In genomic region chr7:28180890-28181289, GRCm38 (mm10) we compare ENCODE assay signal across 9 mouse cellular contexts. TPM values are rescaled to one million over a fixed set of nuclear protein-coding genes. Genes with fewer than 3 reads are reported as not detected.
A peak's percentile ranks its signal among the peaks of the same experiment; 100 is the strongest.
DNase-seq lines count a peak whose midpoint lies in the region; ATAC-seq and TF ChIP-seq lines count a peak whose summit lies in the region.
"Had no signal": no experiment of that assay in that cellular context is flagged by ENCODE, and none has a peak within 500 bp of the region (broad histone marks: within the 10 kb centered on the region; RNA-seq: fewer than 3 reads in every experiment).

No protein-coding gene starts in this region.

- DNase-seq in cerebellum, postnatal 10 days: peak; percentile 37 to 43
- DNase-seq in cerebellum, postnatal 25 days: no peak
- DNase-seq in MN1 (ENCODE audit: low spot score): peak; percentile 20
- no peak for DNase-seq in heart, postnatal 0 days (ENCODE audit: low spot score)
- DNase-seq in right cerebral cortex, postnatal 4 days: no peak
- no peak for DNase-seq in frontal cortex, postnatal 14 days (ENCODE audit: low spot score in 2 of 2)
- DNase-seq: kidney, adult 11 months had no signal

- peaks cover 71% of the 10 kb centered on the region for H3K36me3 ChIP-seq in heart, postnatal 0 days (replicated peaks; ENCODE audit: control insufficient read depth, insufficient read depth, low read length)
- peaks cover 46% of the 10 kb centered on the region for H3K36me3 ChIP-seq in liver, embryonic 16.5 days (ENCODE audit: control insufficient read depth, insufficient read depth)

- 76% methylated on average over 5 of the region's 5 CpGs for WGBS in heart, postnatal 0 days
- WGBS in liver, embryonic 16.5 days (ENCODE audit: insufficient replicate concordance): 56% methylated on average over 5 of the region's 5 CpGs

- peaks cover 9% of the 10 kb centered on the region; the same call in 1 of the 2 replicates for H3K4me1 ChIP-seq in heart, postnatal 0 days (ENCODE audit: control insufficient read depth, insufficient read depth)
- peaks cover 15% of the 10 kb centered on the region for H3K4me1 ChIP-seq in liver, embryonic 16.5 days (ENCODE audit: control insufficient read depth, low read depth, low read length)

- no peak for ATAC-seq in heart, postnatal 0 days (ENCODE audit: insufficient read depth, low read depth)
- no peak for ATAC-seq in liver, embryonic 16.5 days (ENCODE audit: low read depth)
- no peak for ATAC-seq in activated CD4-positive, CD25-positive, alpha-beta regulatory T cell, adult 4 months

- H3K4me3 ChIP-seq in heart, postnatal 0 days (ENCODE audit: low read depth, low read length): peak overlapping the region; percentile 86
- peak overlapping the region; percentile 95 for H3K4me3 ChIP-seq in liver, embryonic 16.5 days (ENCODE audit: low read depth, low read length)

- H3K27ac ChIP-seq in heart, postnatal 0 days (ENCODE audit: low read depth): peak overlapping the region; percentile 62; the same call in 1 of the 2 replicates
- H3K27ac ChIP-seq in liver, embryonic 16.5 days (ENCODE audit: low read length): peak overlapping the region; percentile 83

- peak overlapping the region; percentile 89 for H3K4me2 ChIP-seq in heart, postnatal 0 days (ENCODE audit: low read depth, low read length)
- peak overlapping the region; percentile 99 for H3K4me2 ChIP-seq in liver, embryonic 16.5 days (ENCODE audit: low read depth, low read length)

- no peak for TF ChIP-seq CTCF in heart, postnatal 0 days (IDR thresholded peaks at IDR 0.05; ENCODE audit: low read depth)

- H3K9ac ChIP-seq in heart, postnatal 0 days (replicated peaks; ENCODE audit: low read depth, low read length): no peak overlapping the region; the same call in 1 of the 2 replicates
- peak overlapping the region; percentile 52 for H3K9ac ChIP-seq in liver, embryonic 16.5 days (ENCODE audit: low read depth, low read length)

- no peak for TF ChIP-seq EP300 in heart, postnatal 0 days (IDR thresholded peaks at IDR 0.05; ENCODE audit: low read depth)

- H3K9me3 ChIP-seq in heart, postnatal 0 days (replicated peaks; ENCODE audit: control insufficient read depth, low read length): no peaks in the 10 kb centered on the region
- no peaks in the 10 kb centered on the region for H3K9me3 ChIP-seq in liver, embryonic 16.5 days (replicated peaks; ENCODE audit: control insufficient read depth, low read length)

- H3K27me3 ChIP-seq in heart, postnatal 0 days (ENCODE audit: control insufficient read depth, insufficient read depth, low read length): no peaks in the 10 kb centered on the region
- H3K27me3 ChIP-seq in liver, embryonic 16.5 days (ENCODE audit: control insufficient read depth, insufficient read depth, low read depth, low read length): no peaks in the 10 kb centered on the region

RNA-seq across cellular contexts. Expression of gene Dyrk1b, which starts 1.6 kb away (rescaled TPM):
- total RNA-seq in heart, postnatal 0 days (2014; rRNA removed; ENCODE audit: low replicate concordance): 21.3 and 37.1 TPM in 2 replicates
- polyA plus RNA-seq in heart, postnatal 0 days (2015; fragmentation: Nextera tagmentation; extraction: Ambion mirVana): 10.2 and 10.4 TPM in 2 replicates
- 2.1 and 2.7 TPM in 2 replicates for polyA plus RNA-seq in liver, embryonic 16.5 days (2015; fragmentation: Nextera tagmentation; extraction: Ambion mirVana)
- polyA plus RNA-seq in activated CD4-positive, CD25-positive, alpha-beta regulatory T cell, adult 4 months (2017; shearing (Covaris generic)): 1 to 10 TPM; 1.2 to 1.5 TPM

RNA-seq across cellular contexts. Expression of gene Fbl, which starts 11.4 kb away (rescaled TPM):
- total RNA-seq in heart, postnatal 0 days (2014; rRNA removed; ENCODE audit: low replicate concordance): 6.6 and 21.8 TPM in 2 replicates
- 44.3 and 51.3 TPM in 2 replicates for polyA plus RNA-seq in heart, postnatal 0 days (2015; fragmentation: Nextera tagmentation; extraction: Ambion mirVana)
- 39.3 and 39.7 TPM in 2 replicates for polyA plus RNA-seq in liver, embryonic 16.5 days (2015; fragmentation: Nextera tagmentation; extraction: Ambion mirVana)
- polyA plus RNA-seq in activated CD4-positive, CD25-positive, alpha-beta regulatory T cell, adult 4 months (2017; shearing (Covaris generic)): 10 to 100 TPM; 57.9 to 70.7 TPM

RNA-seq across cellular contexts. Expression of gene 9530053A07Rik, which starts 51.6 kb away (rescaled TPM):
- not detected in 2 replicates for total RNA-seq in heart, postnatal 0 days (2014; rRNA removed; ENCODE audit: low replicate concordance)
- 0.01 and 0.04 TPM in 2 replicates for polyA plus RNA-seq in heart, postnatal 0 days (2015; fragmentation: Nextera tagmentation; extraction: Ambion mirVana)
- polyA plus RNA-seq in liver, embryonic 16.5 days (2015; fragmentation: Nextera tagmentation; extraction: Ambion mirVana): not detected in 2 replicates
- not detected for polyA plus RNA-seq in activated CD4-positive, CD25-positive, alpha-beta regulatory T cell, adult 4 months (2017; shearing (Covaris generic))

Comparison
In these comparisons a context has a peak if more than half of its experiments do, and no peak if none do; other contexts are left out.
1. DNase-seq: peak in cerebellum, postnatal 10 days (2 of 2) and MN1 (single experiment); none in cerebellum, postnatal 25 days (0 of 2), heart, postnatal 0 days (single experiment), right cerebral cortex, postnatal 4 days (single experiment) and frontal cortex, postnatal 14 days (0 of 2).